Mouse (Mus musculus): ENCODE measurements at regions not wholly inside any gene's neighbourhood (a gene's known extent, or its start where the extent isn't known, plus 50 kb on each side); places are given as distances from the start of the nearest gene placed in this dataset.

DNA sequence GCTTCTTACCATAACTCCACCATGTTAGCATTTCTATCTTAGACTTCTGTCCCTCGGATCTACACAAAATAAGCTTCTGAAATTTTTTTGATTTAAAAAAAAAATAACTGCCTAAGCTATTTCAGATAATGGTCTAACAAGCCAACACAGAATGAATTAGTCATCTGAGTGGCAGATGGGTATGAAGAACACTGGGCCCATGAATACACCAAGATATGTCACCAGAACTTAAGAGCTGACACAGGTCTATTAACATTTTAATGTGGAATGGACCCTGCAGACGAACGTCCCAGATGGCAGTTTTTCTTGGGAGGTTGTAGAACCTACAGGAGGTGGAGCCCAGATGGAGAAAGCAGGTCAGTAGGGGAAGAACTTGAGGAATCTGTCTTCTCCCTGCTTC is 689.9 kb upstream of the Tmem132c start:
- TF ChIP-seq CTCF (IDR thresholded peaks at IDR 0.05 in 2 of 3, conservative IDR thresholded peaks at IDR 0.05 in 1 of 3; ENCODE audit: control insufficient read depth in 1 of 3, insufficient read depth in 1 of 3, low read depth in 2 of 3, low read length in 3 of 3, poor library complexity in 1 of 3, severe bottlenecking in 1 of 3) (no peak), ELF1 (IDR thresholded peaks at IDR 0.05; ENCODE audit: low read depth, low read length) (no peak), HCFC1 (IDR thresholded peaks at IDR 0.05; ENCODE audit: low read depth, low read length) (no peak), MAFK (IDR thresholded peaks at IDR 0.05; ENCODE audit: borderline replicate concordance, low read depth, low read length) (no peak)
